Mouse (Mus musculus) forebrain, embryonic 10.5 days (tissue): Measurements from ENCODE around the gene Col2a1. TPM values are rescaled to one million over a fixed set of nuclear protein-coding genes. Genes with fewer than 3 reads are reported as not detected.

ENCODE experiments used
- DNase-seq: peaks from one replicate; pipeline ENCODE4 v3.0.0-alpha.2; 2017; ENCODE audit warnings: low spot score; ENCODE audit errors: extremely low spot score
- H3K27ac ChIP-seq: fragments of 300-500 bp; sonication (generic); 2 replicates; pipeline ENCODE4 v1.5.1; 2016; ENCODE audit warnings: mild to moderate bottlenecking
- H3K27me3 ChIP-seq: fragments of 300-500 bp; sonication (generic); 2 replicates; pipeline ENCODE4 v1.6.1; 2016; ENCODE audit warnings: mild to moderate bottlenecking; ENCODE audit not compliant: poor library complexity, severe bottlenecking
- H3K36me3 ChIP-seq: fragments of 300-500 bp; sonication (generic); replicated peaks from 2 replicates; pipeline ENCODE4 v1.6.1; 2016; ENCODE audit warnings: mild to moderate bottlenecking, moderate library complexity
- H3K4me1 ChIP-seq: fragments of 300-500 bp; sonication (generic); 2 replicates; pipeline ENCODE4 v1.6.1; 2016
- H3K4me3 ChIP-seq: fragments of 300-500 bp; sonication (generic); 2 replicates; pipeline ENCODE4 v1.5.1; 2016; ENCODE audit warnings: mild to moderate bottlenecking, moderate library complexity
- H3K9me3 ChIP-seq: fragments of 300-500 bp; sonication (generic); 2 replicates; pipeline ENCODE4 v1.6.1; 2016; ENCODE audit warnings: mild to moderate bottlenecking, moderate library complexity
- WGBS: fragments of 180-500 bp; shearing (Covaris S2); methylation state at CpG from one replicate; pipeline ENCODE4 v1.1.7; 2016; 5-methylcytosine and 5-hydroxymethylcytosine counted together
- polyA plus RNA-seq: library from polyadenylated mRNA; unstranded; fragments of >200 nt; fragmentation: Nextera tagmentation; extraction: Ambion mirVana; gene quantifications from 2 replicates; pipeline ENCODE4 v1.2.1, GENCODE M21; 2016

The Col2a1 gene
- polyA plus RNA-seq, 1 experiment from 2014 or later: 183 TPM

- Histone ChIP-seq H3K27me3 (no peaks in the 10 kb centered on the region; the same call in 1 of the 2 replicates), H3K4me1 (peaks cover 31% of the 10 kb centered on the region), H3K4me3 (no peak overlapping the region), H3K36me3 (peaks cover 48% of the 10 kb centered on the region), H3K9me3 (peaks cover 2% of the 10 kb centered on the region; the same call in 1 of the 2 replicates), H3K27ac (peak overlapping the region; percentile 52)
- DNase-seq: no peak
- 17% methylated on average over 11 of the region's 11 CpGs for WGBS
These were observed 31.1 kb downstream of the Col2a1 start for GRCm38 (mm10) chr15:97973248-97974005.

- DNase-seq: no peak
- H3K27me3 ChIP-seq: no peaks in the 10 kb centered on the region; the same call in 1 of the 2 replicates
- no peak overlapping the region for H3K27ac ChIP-seq
- H3K9me3 ChIP-seq: no peaks in the 10 kb centered on the region
- H3K4me3 ChIP-seq: no peak overlapping the region
- H3K36me3 ChIP-seq: peaks cover 40% of the 10 kb centered on the region
- peaks cover 31% of the 10 kb centered on the region for H3K4me1 ChIP-seq
- 90% methylated on average over 6 of the region's 6 CpGs for WGBS
These were observed 31.9 kb downstream of the Col2a1 start for GRCm38 (mm10) chr15:97972580-97972979.

GRCm38 (mm10) chr15:97970299-97970698, 34.2 kb downstream of the Col2a1 start:
- no peak for DNase-seq
- 38% methylated on average over 6 of the region's 6 CpGs for WGBS
- no peaks in the 10 kb centered on the region for H3K9me3 ChIP-seq
- peaks cover 20% of the 10 kb centered on the region for H3K36me3 ChIP-seq
- H3K4me1 ChIP-seq: peaks cover 38% of the 10 kb centered on the region
- H3K27ac ChIP-seq: peak overlapping the region; percentile 53; the same call in 1 of the 2 replicates
- H3K4me3 ChIP-seq: no peak overlapping the region
- H3K27me3 ChIP-seq: peaks cover 18% of the 10 kb centered on the region

- H3K27ac ChIP-seq: no peak overlapping the region
- peak overlapping the region; percentile 54 for H3K4me3 ChIP-seq
- peaks cover 20% of the 10 kb centered on the region for H3K27me3 ChIP-seq
- 55% methylated on average over 17 of the region's 17 CpGs for WGBS
- DNase-seq: no peak
- H3K36me3 ChIP-seq: peaks cover 11% of the 10 kb centered on the region; the same call in 1 of the 2 replicates
- no peaks in the 10 kb centered on the region for H3K9me3 ChIP-seq
- peaks cover 32% of the 10 kb centered on the region for H3K4me1 ChIP-seq
These were observed 39.0 kb downstream of the Col2a1 start for GRCm38 (mm10) chr15:97965311-97966045.

- H3K27ac ChIP-seq: peak overlapping the region; percentile 88
These were observed 39.7 kb downstream of the Col2a1 start for GRCm38 (mm10) chr15:97964836-97965187.

GRCm38 (mm10) chr15:97963989-97964835, 40.3 kb downstream of the Col2a1 start, which contains the start of gene Tmem106c:
Gene Tmem106c, plus strand, starts transcription at chr15:97964200.
- Histone ChIP-seq H3K4me1 (peaks cover 26% of the 10 kb centered on the region), H3K4me3 (peak within 1 kb of the TSS; percentile 54), H3K36me3 (peaks cover 7% of the 10 kb centered on the region; the same call in 1 of the 2 replicates), H3K27ac (peak within 1 kb of the TSS; percentile 88), H3K27me3 (peaks cover 20% of the 10 kb centered on the region), H3K9me3 (no peaks in the 10 kb centered on the region)
- 0% methylated on average over 67 of the region's 67 CpGs for WGBS
- DNase-seq: peak; percentile 92

More at GRCm38 (mm10) chr15:97964836-97965187, 39.7 kb downstream of the Col2a1 start:
- Histone ChIP-seq H3K36me3 (peaks cover 10% of the 10 kb centered on the region; the same call in 1 of the 2 replicates), H3K4me1 (peaks cover 26% of the 10 kb centered on the region), H3K4me3 (peak overlapping the region; percentile 54), H3K9me3 (no peaks in the 10 kb centered on the region), H3K27me3 (peaks cover 20% of the 10 kb centered on the region)
- DNase-seq: no peak
- 12% methylated on average over 7 of the region's 7 CpGs for WGBS

GRCm38 (mm10) chr15:97963329-97963988, 41.0 kb downstream of the Col2a1 start:
- 13% methylated on average over 13 of the region's 13 CpGs for WGBS
- peaks cover 20% of the 10 kb centered on the region for H3K27me3 ChIP-seq
- H3K27ac ChIP-seq: peak overlapping the region; percentile 88
- H3K9me3 ChIP-seq: no peaks in the 10 kb centered on the region
- H3K4me1 ChIP-seq: peaks cover 26% of the 10 kb centered on the region
- peaks cover 4% of the 10 kb centered on the region; the same call in 1 of the 2 replicates for H3K36me3 ChIP-seq
- peak overlapping the region; percentile 54 for H3K4me3 ChIP-seq
- no peak for DNase-seq

GRCm38 (mm10) chr15:97956416-97956815, 48.1 kb downstream of the Col2a1 start:
- Histone ChIP-seq H3K9me3 (no peaks in the 10 kb centered on the region), H3K36me3 (no peaks in the 10 kb centered on the region), H3K27me3 (peaks cover 24% of the 10 kb centered on the region), H3K4me1 (peaks cover 34% of the 10 kb centered on the region), H3K4me3 (no peak overlapping the region), H3K27ac (peak overlapping the region; percentile 66; the same call in 1 of the 2 replicates)
- no peak for DNase-seq
- 76% methylated on average over 11 of the region's 11 CpGs for WGBS

- no peaks in the 10 kb centered on the region for H3K36me3 ChIP-seq
- peaks cover 25% of the 10 kb centered on the region for H3K27me3 ChIP-seq
- H3K9me3 ChIP-seq: no peaks in the 10 kb centered on the region
- DNase-seq: no peak
- no peak overlapping the region for H3K4me3 ChIP-seq
- H3K4me1 ChIP-seq: peaks cover 34% of the 10 kb centered on the region
- 39% methylated on average over 4 of the region's 4 CpGs for WGBS
- H3K27ac ChIP-seq: peak overlapping the region; percentile 66
These were observed 48.8 kb downstream of the Col2a1 start for GRCm38 (mm10) chr15:97955742-97956141.

- Histone ChIP-seq H3K4me1 (peaks cover 34% of the 10 kb centered on the region), H3K9me3 (no peaks in the 10 kb centered on the region), H3K4me3 (no peak overlapping the region), H3K27me3 (peaks cover 25% of the 10 kb centered on the region), H3K36me3 (no peaks in the 10 kb centered on the region), H3K27ac (peak overlapping the region; percentile 66)
- DNase-seq: no peak
- WGBS: 72% methylated on average over 1 of the region's 1 CpGs
These were observed 49.2 kb downstream of the Col2a1 start for GRCm38 (mm10) chr15:97955286-97955685.

GRCm38 (mm10) chr15:97954671-97955070, 49.8 kb downstream of the Col2a1 start:
- H3K4me3 ChIP-seq: no peak overlapping the region
- no peaks in the 10 kb centered on the region for H3K9me3 ChIP-seq
- WGBS: 84% methylated on average over 8 of the region's 8 CpGs
- H3K36me3 ChIP-seq: no peaks in the 10 kb centered on the region
- peaks cover 34% of the 10 kb centered on the region for H3K4me1 ChIP-seq
- peaks cover 25% of the 10 kb centered on the region for H3K27me3 ChIP-seq
- H3K27ac ChIP-seq: peak overlapping the region; percentile 66
- no peak for DNase-seq

GRCm38 (mm10) chr15:97952889-97953189, 51.7 kb downstream of the Col2a1 start:
- Histone ChIP-seq H3K4me3 (no peak overlapping the region), H3K9me3 (no peaks in the 10 kb centered on the region), H3K36me3 (no peaks in the 10 kb centered on the region), H3K27me3 (peaks cover 25% of the 10 kb centered on the region), H3K4me1 (peaks cover 45% of the 10 kb centered on the region), H3K27ac (no peak overlapping the region)
- DNase-seq: no peak
- 69% methylated on average over 4 of the region's 4 CpGs for WGBS
